Comparison of ENCODE assay signal across 14 mouse cellular contexts in genomic region chr13:103248102-103249054, GRCm38 (mm10).
DNase-seq lines count a peak whose midpoint lies in the region; ATAC-seq and TF ChIP-seq lines count a peak whose summit lies in the region.
"Had no signal": no experiment of that assay in that cellular context is flagged by ENCODE, and none has a peak within 500 bp of the region (broad histone marks: within the 10 kb centered on the region; RNA-seq: fewer than 3 reads in every experiment).

No protein-coding gene starts in this region.

- no peaks in the 10 kb centered on the region for H3K27me3 ChIP-seq in kidney, postnatal 0 days (ENCODE audit: insufficient read depth, low read length)
- no peaks in the 10 kb centered on the region for H3K27me3 ChIP-seq in forebrain, embryonic 13.5 days
- no peaks in the 10 kb centered on the region for H3K27me3 ChIP-seq in limb, embryonic 10.5 days (ENCODE audit: low read depth, poor library complexity, severe bottlenecking)
- no peaks in the 10 kb centered on the region for H3K27me3 ChIP-seq in neural tube, embryonic 14.5 days (ENCODE audit: control insufficient read depth, insufficient read depth, low read length)
- H3K27me3 ChIP-seq: limb, embryonic 12.5 days; lung, embryonic 15.5 days had no signal

- peak; percentile 35 for DNase-seq in kidney, postnatal 0 days (ENCODE audit: low spot score)
- no peak for DNase-seq in kidney, postnatal 14 days
- peak; percentile 28 for DNase-seq in limb, embryonic 10.5 days (ENCODE audit: low spot score)
- no peak for DNase-seq in heart, adult 9 months (ENCODE audit: low spot score in 2 of 2)
- DNase-seq in urinary bladder, postnatal 25 days (ENCODE audit: low spot score), result no peak
- no peak for DNase-seq in c-Kit-positive CD71-positive TER-119-positive erythroid progenitor cells, embryonic 14.5 days (ENCODE audit: low spot score)
- DNase-seq: right cerebral cortex, postnatal 4 days; thymus, adult 18-20 months had no signal

- H3K4me3 ChIP-seq in kidney, postnatal 0 days (replicated peaks; ENCODE audit: low read depth, low read length), result no peak overlapping the region
- no peak overlapping the region for H3K4me3 ChIP-seq in forebrain, embryonic 13.5 days
- no peak overlapping the region for H3K4me3 ChIP-seq in limb, embryonic 10.5 days
- H3K4me3 ChIP-seq in neural tube, embryonic 14.5 days (ENCODE audit: low read depth, low read length), result no peak overlapping the region
- H3K4me3 ChIP-seq: layer of hippocampus, adult 2 months; limb, embryonic 12.5 days; lung, embryonic 15.5 days had no signal

- no peak for ATAC-seq in kidney, postnatal 0 days (replicated peaks; ENCODE audit: low FRiP score, low read depth)
- ATAC-seq in forebrain, embryonic 13.5 days, result peak; percentile 89
- peak; percentile 80 for ATAC-seq in neural tube, embryonic 14.5 days (ENCODE audit: low read depth)

- H3K9ac ChIP-seq in kidney, postnatal 0 days (ENCODE audit: low read depth, low read length), result no peak overlapping the region
- no peak overlapping the region for H3K9ac ChIP-seq in forebrain, embryonic 13.5 days
- no peak overlapping the region for H3K9ac ChIP-seq in neural tube, embryonic 14.5 days (replicated peaks; ENCODE audit: low read depth, low read length)
- H3K9ac ChIP-seq: limb, embryonic 12.5 days; lung, embryonic 15.5 days had no signal

- TF ChIP-seq CTCF in kidney, postnatal 0 days (IDR thresholded peaks at IDR 0.05; ENCODE audit: low read depth), result no peak

- peaks cover 4% of the 10 kb centered on the region; the same call in 1 of the 2 replicates for H3K4me1 ChIP-seq in kidney, postnatal 0 days (replicated peaks; ENCODE audit: insufficient read depth, low read length)
- peaks cover 14% of the 10 kb centered on the region for H3K4me1 ChIP-seq in forebrain, embryonic 13.5 days
- peaks cover 19% of the 10 kb centered on the region for H3K4me1 ChIP-seq in limb, embryonic 10.5 days
- H3K4me1 ChIP-seq in neural tube, embryonic 14.5 days (ENCODE audit: control insufficient read depth, insufficient read depth, low read length), result peaks cover 6% of the 10 kb centered on the region; the same call in 1 of the 2 replicates
- H3K4me1 ChIP-seq: lung, embryonic 15.5 days had no signal

- no peaks in the 10 kb centered on the region for H3K36me3 ChIP-seq in kidney, postnatal 0 days (ENCODE audit: insufficient read depth, low read length)
- H3K36me3 ChIP-seq in forebrain, embryonic 13.5 days (ENCODE audit: poor library complexity, severe bottlenecking), result no peaks in the 10 kb centered on the region
- H3K36me3 ChIP-seq in limb, embryonic 10.5 days, result no peaks in the 10 kb centered on the region
- H3K36me3 ChIP-seq in neural tube, embryonic 14.5 days (ENCODE audit: control insufficient read depth, insufficient read depth, low read length), result no peaks in the 10 kb centered on the region
- H3K36me3 ChIP-seq: limb, embryonic 12.5 days; lung, embryonic 15.5 days had no signal

- WGBS in kidney, postnatal 0 days, result 36% methylated on average over 14 of the region's 14 CpGs
- WGBS in forebrain, embryonic 13.5 days, result 13% methylated on average over 14 of the region's 14 CpGs
- 43% methylated on average over 14 of the region's 14 CpGs for WGBS in limb, embryonic 10.5 days
- 21% methylated on average over 14 of the region's 14 CpGs for WGBS in neural tube, embryonic 14.5 days

- no peaks in the 10 kb centered on the region for H3K9me3 ChIP-seq in kidney, postnatal 0 days (replicated peaks; ENCODE audit: low read length)
- no peaks in the 10 kb centered on the region for H3K9me3 ChIP-seq in forebrain, embryonic 13.5 days (replicated peaks)
- no peaks in the 10 kb centered on the region for H3K9me3 ChIP-seq in limb, embryonic 10.5 days (replicated peaks)
- no peaks in the 10 kb centered on the region for H3K9me3 ChIP-seq in neural tube, embryonic 14.5 days (ENCODE audit: control insufficient read depth, low read length)
- H3K9me3 ChIP-seq: limb, embryonic 12.5 days; lung, embryonic 15.5 days had no signal

- H3K4me2 ChIP-seq in kidney, postnatal 0 days (ENCODE audit: low read length), result no peak overlapping the region
- peak overlapping the region; percentile 35 for H3K4me2 ChIP-seq in forebrain, embryonic 13.5 days
- no peak overlapping the region for H3K4me2 ChIP-seq in neural tube, embryonic 14.5 days (ENCODE audit: low read depth, low read length)
- H3K4me2 ChIP-seq: heart, embryonic 11.5 days; limb, embryonic 12.5 days; lung, embryonic 15.5 days had no signal

- H3K27ac ChIP-seq in kidney, postnatal 0 days, result no peak overlapping the region
- H3K27ac ChIP-seq in forebrain, embryonic 13.5 days, result no peak overlapping the region
- no peak overlapping the region for H3K27ac ChIP-seq in limb, embryonic 10.5 days
- H3K27ac ChIP-seq in neural tube, embryonic 14.5 days (ENCODE audit: low read depth, low read length), result no peak overlapping the region
- H3K27ac ChIP-seq: layer of hippocampus, adult 2 months; limb, embryonic 12.5 days; lung, embryonic 15.5 days had no signal

Comparison
In these comparisons a context has a peak if more than half of its experiments do, and no peak if none do; other contexts are left out.
1. DNase-seq: peak in kidney, postnatal 0 days (single experiment) and limb, embryonic 10.5 days (single experiment); none in kidney, postnatal 14 days (single experiment), heart, adult 9 months (0 of 2), urinary bladder, postnatal 25 days (single experiment) and c-Kit-positive CD71-positive TER-119-positive erythroid progenitor cells, embryonic 14.5 days (single experiment).